ENCODE assay signal across 12 mouse cellular contexts in the genomic region with DNA sequence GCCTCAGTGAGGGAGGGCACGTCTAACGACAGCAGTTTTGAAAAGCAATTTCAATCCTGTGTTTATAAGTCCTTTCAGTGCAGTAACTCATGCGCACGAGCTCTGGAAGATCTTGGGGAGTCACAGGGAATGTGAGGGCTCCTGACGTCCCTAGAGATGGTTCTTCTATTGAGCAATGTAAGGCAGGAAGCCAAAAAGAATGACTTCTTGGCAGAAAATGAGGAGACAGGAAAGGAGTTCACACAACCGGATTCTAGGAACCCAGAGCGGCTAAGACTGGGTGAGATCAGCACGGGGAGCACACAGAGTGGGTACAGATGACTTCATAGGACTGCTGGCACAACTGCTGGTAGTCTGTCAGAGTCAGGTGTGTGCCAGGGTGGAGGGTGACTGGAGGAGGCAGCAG. TPM values are rescaled to one million over a fixed set of nuclear protein-coding genes. Genes with fewer than 3 reads are reported as not detected.
DNase-seq lines count a peak whose midpoint lies in the region; ATAC-seq and TF ChIP-seq lines count a peak whose summit lies in the region.
"Had no signal": no experiment of that assay in that cellular context is flagged by ENCODE, and none has a peak within 500 bp of the region (broad histone marks: within the 10 kb centered on the region; RNA-seq: fewer than 3 reads in every experiment).

No protein-coding gene starts in this region.

- peak; percentile 46 for DNase-seq in adrenal gland, adult 2 months
- DNase-seq in adrenal gland, postnatal 4 days (ENCODE audit: low spot score in 2 of 2), result no peak
- DNase-seq in lung, adult 18-20 months, result peak; percentile 52 to 82
- DNase-seq in lung, adult 2 months, result no peak
- DNase-seq in stomach, postnatal 0 days (ENCODE audit: low spot score), result no peak
- DNase-seq in MN1 (ENCODE audit: low spot score), result no peak
- DNase-seq in cerebellum, postnatal 36 days, result no peak

- no peak overlapping the region for H3K4me2 ChIP-seq in kidney, embryonic 15.5 days
- H3K4me2 ChIP-seq in stomach, postnatal 0 days (replicated peaks; ENCODE audit: low read depth), result no peak overlapping the region
- H3K4me2 ChIP-seq: embryonic facial prominence, embryonic 12.5 days; hindbrain, embryonic 12.5 days; midbrain, embryonic 12.5 days had no signal

- H3K27ac ChIP-seq in kidney, embryonic 15.5 days, result peak overlapping the region; percentile 48; the same call in 1 of the 2 replicates
- peak overlapping the region; percentile 24 for H3K27ac ChIP-seq in stomach, postnatal 0 days (replicated peaks)
- H3K27ac ChIP-seq: embryonic facial prominence, embryonic 12.5 days; hindbrain, embryonic 12.5 days; limb, embryonic 10.5 days; midbrain, embryonic 12.5 days had no signal

- no peak for ATAC-seq in kidney, embryonic 15.5 days (replicated peaks; ENCODE audit: low FRiP score)
- ATAC-seq in stomach, postnatal 0 days (ENCODE audit: low FRiP score, low TSS enrichment), result peak; percentile 52; the same call in 1 of the 2 replicates

- peaks cover 27% of the 10 kb centered on the region for H3K4me1 ChIP-seq in lung, adult 2 months (ENCODE audit: control insufficient read depth, insufficient read depth, low read length)
- peaks cover 22% of the 10 kb centered on the region for H3K4me1 ChIP-seq in kidney, embryonic 15.5 days
- H3K4me1 ChIP-seq in stomach, postnatal 0 days (replicated peaks; ENCODE audit: control insufficient read depth, insufficient read depth), result no peaks in the 10 kb centered on the region
- H3K4me1 ChIP-seq: embryonic facial prominence, embryonic 12.5 days; hindbrain, embryonic 12.5 days; limb, embryonic 10.5 days had no signal

- 14% methylated on average over 8 of the region's 8 CpGs for WGBS in lung, adult 2 months
- 42% methylated on average over 8 of the region's 8 CpGs for WGBS in kidney, embryonic 15.5 days
- 32% methylated on average over 8 of the region's 8 CpGs for WGBS in stomach, postnatal 0 days

- no peak for TF ChIP-seq EP300 in stomach, postnatal 0 days (optimal IDR thresholded peaks at IDR 0.05)

- no peak for TF ChIP-seq POLR2A in lung, adult 2 months (IDR thresholded peaks at IDR 0.05; ENCODE audit: borderline replicate concordance, extremely low read depth, low read depth, low read length)

- no peak overlapping the region for H3K4me3 ChIP-seq in lung, adult 2 months (replicated peaks; ENCODE audit: extremely low read depth, low read depth, low read length)
- no peak overlapping the region for H3K4me3 ChIP-seq in kidney, embryonic 15.5 days (replicated peaks)
- H3K4me3 ChIP-seq in stomach, postnatal 0 days (ENCODE audit: low read depth, low read length), result no peak overlapping the region
- H3K4me3 ChIP-seq: embryonic facial prominence, embryonic 12.5 days; hindbrain, embryonic 12.5 days; limb, embryonic 10.5 days; midbrain, embryonic 12.5 days had no signal

- TF ChIP-seq CTCF in lung, adult 2 months (IDR thresholded peaks at IDR 0.05; ENCODE audit: insufficient read depth, low read length), result no peak
- no peak for TF ChIP-seq CTCF in stomach, postnatal 0 days (IDR thresholded peaks at IDR 0.05; ENCODE audit: low read depth)

- H3K9me3 ChIP-seq in kidney, embryonic 15.5 days (replicated peaks), result no peaks in the 10 kb centered on the region
- no peaks in the 10 kb centered on the region for H3K9me3 ChIP-seq in stomach, postnatal 0 days (ENCODE audit: control insufficient read depth, low read length)
- H3K9me3 ChIP-seq: embryonic facial prominence, embryonic 12.5 days; hindbrain, embryonic 12.5 days; limb, embryonic 10.5 days; midbrain, embryonic 12.5 days had no signal

- H3K27me3 ChIP-seq in kidney, embryonic 15.5 days, result no peaks in the 10 kb centered on the region
- no peaks in the 10 kb centered on the region for H3K27me3 ChIP-seq in stomach, postnatal 0 days (ENCODE audit: control insufficient read depth, insufficient read depth, low read length)
- H3K27me3 ChIP-seq: embryonic facial prominence, embryonic 12.5 days; hindbrain, embryonic 12.5 days had no signal

- H3K36me3 ChIP-seq in kidney, embryonic 15.5 days, result no peaks in the 10 kb centered on the region
- H3K36me3 ChIP-seq in stomach, postnatal 0 days (ENCODE audit: control insufficient read depth, insufficient read depth, low read length), result no peaks in the 10 kb centered on the region
- H3K36me3 ChIP-seq: embryonic facial prominence, embryonic 12.5 days; hindbrain, embryonic 12.5 days; limb, embryonic 10.5 days; midbrain, embryonic 12.5 days had no signal

- H3K9ac ChIP-seq in kidney, embryonic 15.5 days, result no peak overlapping the region
- H3K9ac ChIP-seq in stomach, postnatal 0 days (ENCODE audit: low read length), result no peak overlapping the region
- H3K9ac ChIP-seq: embryonic facial prominence, embryonic 12.5 days; hindbrain, embryonic 12.5 days; midbrain, embryonic 12.5 days had no signal

RNA-seq across cellular contexts. Expression of gene Ankrd33b, which starts 25.0 kb away (rescaled TPM):
- 1 to 10 TPM; 1.1 to 1.9 TPM for total RNA-seq in adrenal gland, adult 2 months (2021)
- 1.5 and 1.9 TPM in 2 replicates for polyA plus RNA-seq in adrenal gland, adult 2 months (2012; rRNA removed)
- total RNA-seq in adrenal gland, postnatal 4 days (2021), result 1 to 10 TPM; 2.1 to 5.5 TPM
- 39.4 and 42.2 TPM in 2 replicates for polyA plus RNA-seq in lung, adult 2 months (2012; rRNA removed)
- 6.2 and 6.5 TPM in 2 replicates for polyA plus RNA-seq in kidney, embryonic 15.5 days (2015; fragmentation: Nextera tagmentation; extraction: Ambion mirVana)
- polyA plus RNA-seq in stomach, postnatal 0 days (2015; fragmentation: Nextera tagmentation; extraction: Ambion mirVana), result 0.27 and 0.41 TPM in 2 replicates

Comparison
In these comparisons a context has a peak if more than half of its experiments do, and no peak if none do; other contexts are left out.
1. DNase-seq: peak in adrenal gland, adult 2 months (single experiment) and lung, adult 18-20 months (2 of 2); none in adrenal gland, postnatal 4 days (0 of 2), lung, adult 2 months (single experiment), stomach, postnatal 0 days (single experiment), MN1 (single experiment) and cerebellum, postnatal 36 days (0 of 2).